In the genomic region with DNA sequence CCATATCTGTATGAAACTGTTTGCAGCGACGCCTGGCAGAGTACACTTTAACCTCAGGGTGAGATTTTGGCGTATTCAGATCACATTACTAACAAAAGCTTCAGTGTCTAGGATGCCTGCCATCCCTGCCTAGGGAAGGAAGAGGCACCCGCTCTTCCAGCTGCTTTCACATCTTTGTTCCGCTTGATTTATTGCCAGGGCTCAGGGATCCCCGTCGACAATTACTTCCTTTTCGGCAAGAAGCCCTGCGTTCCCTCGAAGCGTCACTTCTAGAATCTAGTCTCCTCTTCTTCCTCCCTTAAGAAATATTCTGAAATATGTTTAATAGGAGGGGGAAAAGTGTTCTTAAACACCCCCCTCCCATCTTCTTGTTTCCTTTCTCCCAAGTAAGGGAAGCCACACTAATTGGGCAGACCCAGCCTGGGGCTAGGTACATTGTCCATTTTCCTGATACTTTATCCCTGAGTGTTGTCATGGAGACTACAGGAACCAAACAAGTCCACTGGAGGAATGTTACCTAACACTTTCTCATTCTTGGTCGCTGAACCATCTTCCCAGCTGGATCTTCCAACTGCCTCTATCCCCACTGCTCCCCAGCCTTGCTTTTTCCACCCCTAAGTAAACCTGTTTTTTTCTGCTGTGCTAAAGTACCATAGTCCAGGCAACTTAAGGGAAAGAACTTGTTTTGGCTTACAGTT, we compare ENCODE assay signal across 8 mouse cellular contexts. TPM values are rescaled to one million over a fixed set of nuclear protein-coding genes. Genes with fewer than 3 reads are reported as not detected.
DNase-seq lines count a peak whose midpoint lies in the region; ATAC-seq and TF ChIP-seq lines count a peak whose summit lies in the region.

No protein-coding gene starts in this region.

- TF ChIP-seq POLR2A in embryonic fibroblast, embryonic 13.5 days (IDR thresholded peaks at IDR 0.05; ENCODE audit: low read depth, low read length): no peak

- peak overlapping the region; percentile 0 for H3K27ac ChIP-seq in embryonic fibroblast, embryonic 13.5 days (ENCODE audit: insufficient read depth, low read length)

- DNase-seq in lung, postnatal 10 days: peak; percentile 42
- no peak for DNase-seq in lung, postnatal 14 days
- peak; percentile 32 for DNase-seq in heart, postnatal 4 days
- no peak for DNase-seq in thymus, postnatal 0 days (ENCODE audit: low spot score)
- no peak for DNase-seq in layer of hippocampus, adult 18-20 months (ENCODE audit: low spot score in 2 of 2)

- TF ChIP-seq CTCF in embryonic fibroblast, embryonic 13.5 days (IDR thresholded peaks at IDR 0.05; ENCODE audit: borderline replicate concordance, insufficient read depth, low read length): no peak

- no peaks in the 10 kb centered on the region for H3K4me1 ChIP-seq in embryonic fibroblast, embryonic 13.5 days (ENCODE audit: control insufficient read depth, insufficient read depth, low read length)
- H3K4me1 ChIP-seq in megakaryocyte, embryonic 14.5 days: peaks cover 22% of the 10 kb centered on the region

- peaks cover 35% of the 10 kb centered on the region for H3K27me3 ChIP-seq in megakaryocyte, embryonic 14.5 days (replicated peaks)

- H3K4me3 ChIP-seq in embryonic fibroblast, embryonic 13.5 days (ENCODE audit: insufficient read depth, low read length): no peak overlapping the region
- H3K4me3 ChIP-seq in megakaryocyte, embryonic 14.5 days (replicated peaks): peak overlapping the region; percentile 85

- no peak for ATAC-seq in erythroid progenitor cell, adult 5-6 weeks (replicated peaks; ENCODE audit: low FRiP score, poor library complexity, severe bottlenecking)

- H3K36me3 ChIP-seq in megakaryocyte, embryonic 14.5 days (replicated peaks; ENCODE audit: low read length): no peaks in the 10 kb centered on the region

- H3K9me3 ChIP-seq in megakaryocyte, embryonic 14.5 days: no peaks in the 10 kb centered on the region

RNA-seq across cellular contexts. Expression of a gene that starts 23.0 kb away (rescaled TPM):
- polyA plus RNA-seq in embryonic fibroblast, embryonic 13.5 days (2011; ENCODE audit: insufficient read length, low read depth, missing spikeins): 27.3 and 29.4 TPM in 2 replicates
- 1 to 10 TPM; 8.5 to 8.6 TPM for total RNA-seq in heart, postnatal 4 days (2021)
- polyA plus RNA-seq in megakaryocyte, embryonic 14.5 days (2012; ENCODE audit: insufficient read depth, low replicate concordance): 1.4 TPM in 1 of 2 replicates, not detected in the other
- total RNA-seq in erythroid progenitor cell, adult 5-6 weeks (2015; ENCODE audit: low replicate concordance): 6.5 and 15.5 TPM in 2 replicates
- 8.2 and 30.5 TPM in 2 replicates for total RNA-seq in erythroid progenitor cell, adult 5-6 weeks (2017; ENCODE audit: low replicate concordance)
- polyA plus RNA-seq in thymus, postnatal 0 days (2015; fragmentation: Nextera tagmentation; extraction: Ambion mirVana): 24.2 and 25.9 TPM in 2 replicates
- 10 to 100 TPM; 18.2 to 20.6 TPM for total RNA-seq in layer of hippocampus, adult 18-20 months (2021)

RNA-seq across cellular contexts. Expression of a gene that starts 23.8 kb away (rescaled TPM):
- 10.0 and 11.5 TPM in 2 replicates for polyA plus RNA-seq in embryonic fibroblast, embryonic 13.5 days (2011; ENCODE audit: insufficient read length, low read depth, missing spikeins)
- total RNA-seq in heart, postnatal 4 days (2021): 10 to 100 TPM; 14.1 to 14.9 TPM
- polyA plus RNA-seq in megakaryocyte, embryonic 14.5 days (2012; ENCODE audit: insufficient read depth, low replicate concordance): 14.3 and 27.6 TPM in 2 replicates
- 1.8 and 4.2 TPM in 2 replicates for total RNA-seq in erythroid progenitor cell, adult 5-6 weeks (2015; ENCODE audit: low replicate concordance)
- 0.98 and 4.7 TPM in 2 replicates for total RNA-seq in erythroid progenitor cell, adult 5-6 weeks (2017; ENCODE audit: low replicate concordance)
- polyA plus RNA-seq in thymus, postnatal 0 days (2015; fragmentation: Nextera tagmentation; extraction: Ambion mirVana): 15.5 and 16.8 TPM in 2 replicates
- 10 to 100 TPM; 11.4 to 12.1 TPM for total RNA-seq in layer of hippocampus, adult 18-20 months (2021)

RNA-seq across cellular contexts. Expression of a gene that starts 52.5 kb away (rescaled TPM):
- 10.7 and 10.8 TPM in 2 replicates for polyA plus RNA-seq in embryonic fibroblast, embryonic 13.5 days (2011; ENCODE audit: insufficient read length, low read depth, missing spikeins)
- total RNA-seq in heart, postnatal 4 days (2021): 1 to 10 TPM; 4.1 to 5.8 TPM
- polyA plus RNA-seq in megakaryocyte, embryonic 14.5 days (2012; ENCODE audit: insufficient read depth, low replicate concordance): 2.7 and 66.0 TPM in 2 replicates
- 14.7 and 20.2 TPM in 2 replicates for total RNA-seq in erythroid progenitor cell, adult 5-6 weeks (2015; ENCODE audit: low replicate concordance)
- 12.6 and 16.7 TPM in 2 replicates for total RNA-seq in erythroid progenitor cell, adult 5-6 weeks (2017; ENCODE audit: low replicate concordance)
- polyA plus RNA-seq in thymus, postnatal 0 days (2015; fragmentation: Nextera tagmentation; extraction: Ambion mirVana): 7.3 TPM in 2 replicates
- 10 to 100 TPM; 21.7 to 23.1 TPM for total RNA-seq in layer of hippocampus, adult 18-20 months (2021)

Comparison
In these comparisons a context has a peak if more than half of its experiments do, and no peak if none do; other contexts are left out.
1. DNase-seq: peak in lung, postnatal 10 days (single experiment) and heart, postnatal 4 days (single experiment); none in lung, postnatal 14 days (single experiment), thymus, postnatal 0 days (single experiment) and layer of hippocampus, adult 18-20 months (0 of 2).